Mouse (Mus musculus) gastrocnemius, postnatal 36 days (tissue): ENCODE data around the gene Uncx. TPM values are rescaled to one million over a fixed set of nuclear protein-coding genes. Genes with fewer than 3 reads are reported as not detected.

Experiments used
- DNase-seq, 2 experiments: peaks; one replicate each; pipeline ENCODE4 v3.0.0; 2022
- intact Hi-C: fragments of 180-260 bp; cut with DNase I; formaldehyde crosslinking; loops from one replicate; pipeline ENCODE4 v1.15.1; 2025
- total RNA-seq, 2 experiments: library from RNA; stranded (reverse); gene quantifications; 2 replicates each; pipeline ENCODE4 v1.2.3; 2021

Uncx gene
- total RNA-seq, 2 experiments from 2014 or later, result not detected

- intact Hi-C loops, result no loop called here
- no peak for DNase-seq
Measured at GRCm38 (mm10) chr5:139541151-139542042, 1.9 kb upstream of the Uncx start.

GRCm38 (mm10) chr5:139542043-139542365 is 1.3 kb upstream of the Uncx start:
- intact Hi-C loops, result no loop called here
- no peak for DNase-seq

- no peak for DNase-seq
- intact Hi-C loops, result no loop called here
Measured at GRCm38 (mm10) chr5:139542556-139542955, 738 bp upstream of the Uncx start.

- intact Hi-C loops, result no loop called here
Measured at GRCm38 (mm10) chr5:139543650-139544270, 466 bp downstream of the Uncx start.

GRCm38 (mm10) chr5:139544271-139545135 is 1.2 kb downstream of the Uncx start:
- no peak for DNase-seq
- intact Hi-C loops, result no loop called here

More at GRCm38 (mm10) chr5:139543650-139544270, 466 bp downstream of the Uncx start:
- DNase-seq, result no peak

- DNase-seq, result no peak
Measured at GRCm38 (mm10) chr5:139545221-139545620, 1.9 kb downstream of the Uncx start.

GRCm38 (mm10) chr5:139545673-139546335 is 2.5 kb downstream of the Uncx start:
- DNase-seq, result no peak
- intact Hi-C loops, result no loop called here

More at GRCm38 (mm10) chr5:139545221-139545620, 1.9 kb downstream of the Uncx start:
- intact Hi-C loops, result no loop called here

GRCm38 (mm10) chr5:139546336-139546770 is 3.1 kb downstream of the Uncx start:
- no peak for DNase-seq
- intact Hi-C loops, result no loop called here

- intact Hi-C loops, result no loop called here
- DNase-seq, result no peak
Measured at GRCm38 (mm10) chr5:139546771-139547420, 3.6 kb downstream of the Uncx start.

- no peak for DNase-seq
Measured at GRCm38 (mm10) chr5:139547421-139547931, 4.2 kb downstream of the Uncx start.

GRCm38 (mm10) chr5:139553446-139554273 is 10.4 kb downstream of the Uncx start:
- no peak for DNase-seq
- intact Hi-C loops, result no loop called here

More at GRCm38 (mm10) chr5:139547421-139547931, 4.2 kb downstream of the Uncx start:
- intact Hi-C loops, result no loop called here

- DNase-seq, result no peak
- intact Hi-C loops, result no loop called here
Measured at GRCm38 (mm10) chr5:139554478-139555335, 11.4 kb downstream of the Uncx start.

- intact Hi-C loops, result no loop called here
- DNase-seq, result no peak
Measured at GRCm38 (mm10) chr5:139555476-139556115, 12.3 kb downstream of the Uncx start.

GRCm38 (mm10) chr5:139556116-139556678 is 12.9 kb downstream of the Uncx start:
- intact Hi-C loops, result no loop called here
- no peak for DNase-seq

- intact Hi-C loops, result no loop called here
- DNase-seq, result no peak
Measured at GRCm38 (mm10) chr5:139557079-139557478, 13.8 kb downstream of the Uncx start.

GRCm38 (mm10) chr5:139557531-139558467 is 14.5 kb downstream of the Uncx start:
- intact Hi-C loops, result no loop called here
- DNase-seq, result no peak
